Mouse (Mus musculus): ENCODE measurements around the gene Adamts14. TPM values are rescaled to one million over a fixed set of nuclear protein-coding genes. Genes with fewer than 3 reads are reported as not detected.

Adamts14 gene
- total RNA-seq (2021) = 1 to 10 TPM; 3.5 to 4.3 TPM
- long read RNA-seq, experiment 1, full-length matches to known transcripts = 1 of 3 reads
- long read RNA-seq, experiment 1, partial matches to known transcripts = 2 of 3 reads
- long read RNA-seq, experiment 1, other reads (novel, unspliced or antisense) = 0 of 3 reads
- long read RNA-seq, experiment 2, full-length matches to known transcripts = 1 of 1 reads
- long read RNA-seq, experiment 2, partial matches to known transcripts = 0 of 1 reads
- long read RNA-seq, experiment 2, other reads (novel, unspliced or antisense) = 0 of 1 reads

DNA sequence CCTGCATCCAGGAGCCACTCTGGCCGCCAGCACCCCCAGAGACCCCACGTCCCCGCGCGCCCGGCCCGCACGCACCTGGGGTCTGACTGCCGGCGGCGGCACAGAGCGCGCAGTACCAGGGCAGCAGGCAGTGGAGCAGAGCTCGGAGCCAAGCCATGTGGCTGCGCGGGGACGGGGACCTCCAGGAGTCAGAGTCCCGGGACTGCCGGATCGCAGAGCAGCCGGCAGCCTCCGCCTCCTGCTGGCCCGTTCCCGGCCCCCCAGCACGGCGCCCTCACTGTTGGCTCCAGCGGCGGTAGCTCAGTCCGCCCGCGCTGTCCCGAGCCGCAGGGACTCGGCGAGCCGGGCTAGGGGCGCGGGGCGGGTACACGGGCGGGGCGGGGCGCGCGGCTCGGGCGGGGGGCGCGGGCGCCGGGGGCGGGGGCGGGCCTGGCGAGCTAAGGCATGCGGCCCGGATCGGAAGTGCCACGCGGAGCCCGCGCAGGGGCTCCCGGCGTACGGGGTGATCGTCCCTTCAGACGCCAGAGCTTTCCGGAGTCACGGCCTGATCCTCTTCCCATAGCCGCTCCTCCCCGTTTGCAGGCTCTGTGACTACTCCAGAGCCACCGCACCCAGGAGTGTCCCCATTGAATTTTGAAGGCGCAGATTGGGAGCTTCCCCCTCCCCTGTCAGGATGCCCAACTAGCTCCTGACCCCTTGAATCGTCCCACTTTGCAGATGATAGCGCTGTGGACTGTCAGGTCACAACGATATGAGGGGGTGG is at the start of gene Adamts14:
TSS of gene Adamts14 (minus strand) at position 358 of the 763 bp plus-strand sequence.
- peak; percentile 65 to 70 for DNase-seq
- intact Hi-C loops (cut with DNase I) = loop anchor here (5.0 kb wide), 1 partner anchor 56 kb away; no protein-coding TSS in a partner anchor

GRCm38 (mm10) chr10:61318527-61318926 is 45.3 kb upstream of the Adamts14 start:
- intact Hi-C loops (cut with DNase I) = loop anchor here (5.0 kb wide), 1 partner anchor 41 kb away; no protein-coding TSS in a partner anchor
- no peak for DNase-seq

DNA sequence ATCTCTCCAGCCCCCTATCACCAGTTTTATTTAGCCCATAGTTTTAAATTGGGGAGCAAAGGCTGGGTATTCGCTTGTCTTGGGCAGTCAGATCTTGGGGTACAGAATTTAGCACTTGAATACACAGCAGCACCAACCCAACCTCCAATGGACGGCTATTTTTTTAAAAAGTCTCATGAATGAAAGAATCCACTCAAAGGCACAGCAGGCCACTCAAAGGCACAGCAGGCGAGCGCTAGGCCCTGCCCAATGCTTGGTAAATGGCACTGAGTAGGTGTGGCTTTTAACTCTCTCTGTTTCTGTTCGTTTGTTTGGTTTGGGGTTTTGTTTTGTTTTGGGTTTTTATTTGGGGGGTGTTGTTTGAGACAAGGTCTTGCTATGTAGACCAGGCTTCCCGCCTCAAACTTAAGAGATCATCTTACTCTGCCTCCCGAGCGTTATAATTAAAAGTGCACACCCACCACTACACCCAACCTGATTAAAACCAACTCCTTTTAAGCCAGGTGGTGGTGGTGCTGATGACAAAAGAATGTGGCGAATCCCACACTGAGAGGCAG is 42.2 kb upstream of the Adamts14 start:
- intact Hi-C loops (cut with DNase I) = loop anchor here (5.0 kb wide), 1 partner anchor 38 kb away; no protein-coding TSS in a partner anchor
- DNase-seq = no peak

DNA sequence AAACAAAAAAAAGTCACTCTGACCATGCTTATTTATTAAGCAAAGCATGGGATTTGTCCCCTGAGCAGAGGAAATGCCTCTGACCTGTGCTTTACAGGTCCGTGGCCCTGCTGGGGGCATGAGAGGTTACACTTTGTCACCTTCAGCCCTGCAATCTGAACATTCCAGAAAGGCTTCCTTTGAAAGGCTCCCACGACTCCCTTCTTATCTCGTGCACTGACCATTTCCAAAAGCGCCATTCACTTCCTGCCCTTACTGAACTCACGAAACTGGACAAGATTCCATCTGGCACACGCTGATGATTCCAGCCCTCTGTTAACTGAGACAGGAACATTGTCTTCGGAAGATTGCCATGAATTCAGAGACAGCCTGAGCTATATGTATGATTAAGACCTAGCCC is 40.5 kb upstream of the Adamts14 start:
- intact Hi-C loops (cut with DNase I) = no loop called here

GRCm38 (mm10) chr10:61312754-61313153 is 39.5 kb upstream of the Adamts14 start:
- DNase-seq = no peak
- intact Hi-C loops (cut with DNase I) = no loop called here

More for the DNA sequence above, 40.5 kb upstream of the Adamts14 start:
- no peak for DNase-seq

DNA sequence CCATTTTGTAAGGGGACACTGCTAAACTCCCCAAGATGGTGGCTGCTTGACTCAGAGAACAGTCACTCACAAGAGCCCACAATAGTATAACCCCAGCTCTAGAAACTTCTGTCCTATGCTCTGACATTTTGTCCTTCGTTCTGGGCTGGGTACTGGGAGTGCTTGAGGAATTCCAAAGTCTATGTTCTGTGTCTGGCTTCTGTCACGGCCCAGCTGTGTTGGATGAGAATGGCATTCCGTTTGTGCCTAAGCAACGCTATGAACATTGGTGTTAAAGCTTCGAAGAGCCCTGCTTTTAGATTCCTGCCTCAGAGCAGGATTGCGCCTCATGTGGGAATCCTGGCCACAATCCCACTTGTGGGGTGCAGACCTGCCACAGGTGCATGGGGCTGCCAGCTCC is 38.9 kb upstream of the Adamts14 start:
- peak in 1 of 2 experiments; percentile 48 for DNase-seq
- intact Hi-C loops (cut with DNase I) = no loop called here

GRCm38 (mm10) chr10:61308706-61309320 is 35.6 kb upstream of the Adamts14 start:
- intact Hi-C loops (cut with DNase I) = no loop called here
- peak in 1 of 2 experiments; percentile 44 for DNase-seq

GRCm38 (mm10) chr10:61305928-61306590 is 32.8 kb upstream of the Adamts14 start:
- DNase-seq = no peak
- intact Hi-C loops (cut with DNase I) = no loop called here

DNA sequence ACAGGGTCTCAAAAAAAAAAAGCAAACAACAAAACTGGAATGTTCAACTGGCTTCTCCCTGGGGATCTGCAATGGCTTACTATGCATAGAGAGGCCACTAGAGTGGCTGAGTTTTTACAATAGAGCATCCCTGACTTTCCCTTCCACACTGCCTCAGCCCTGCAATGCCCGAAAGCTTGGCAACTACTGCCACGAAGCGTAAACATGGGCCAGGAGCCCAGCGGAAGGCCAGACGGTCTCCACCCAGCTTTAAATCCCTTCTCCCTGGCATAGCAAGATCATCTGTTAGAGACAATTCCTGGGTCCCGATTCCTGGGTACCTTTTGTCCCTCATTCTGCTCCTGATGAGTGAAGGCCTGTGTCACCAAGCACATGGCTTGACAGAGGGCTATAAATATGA is 30.8 kb upstream of the Adamts14 start:
- DNase-seq = no peak
- intact Hi-C loops (cut with DNase I) = no loop called here

DNA sequence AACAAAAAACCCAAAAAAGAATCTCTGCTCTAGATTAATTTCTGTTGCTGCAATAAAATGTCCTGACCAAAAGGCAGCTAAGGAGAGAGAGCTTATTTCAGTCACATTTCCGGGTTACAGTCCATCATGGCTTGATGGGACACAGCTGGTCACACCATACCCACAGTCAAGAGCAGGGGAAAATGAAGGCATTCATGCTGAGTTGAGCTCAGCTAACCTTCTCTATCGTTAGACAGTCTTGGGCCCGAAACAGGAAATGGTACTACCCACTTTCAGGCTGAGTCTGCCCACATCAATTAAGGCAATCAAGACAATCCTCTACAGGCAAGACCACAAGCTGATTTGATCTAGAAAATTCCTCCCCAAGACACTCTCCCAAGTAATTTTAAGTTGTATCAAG is 27.8 kb upstream of the Adamts14 start:
- peak in 1 of 2 experiments; percentile 28 for DNase-seq
- intact Hi-C loops (cut with DNase I) = no loop called here

GRCm38 (mm10) chr10:61297477-61297876 is 24.2 kb upstream of the Adamts14 start, which contains the start of gene Prf1:
TSS of gene Prf1 (plus strand) at chr10:61297833.
- intact Hi-C loops (cut with DNase I) = no loop called here
- DNase-seq = no peak

GRCm38 (mm10) chr10:61296713-61297445 is 23.6 kb upstream of the Adamts14 start:
- intact Hi-C loops (cut with DNase I) = no loop called here
- no peak for DNase-seq

- intact Hi-C loops (cut with DNase I) = no loop called here
- DNase-seq = no peak
Measured at GRCm38 (mm10) chr10:61294242-61294641, 21.0 kb upstream of the Adamts14 start.

DNA sequence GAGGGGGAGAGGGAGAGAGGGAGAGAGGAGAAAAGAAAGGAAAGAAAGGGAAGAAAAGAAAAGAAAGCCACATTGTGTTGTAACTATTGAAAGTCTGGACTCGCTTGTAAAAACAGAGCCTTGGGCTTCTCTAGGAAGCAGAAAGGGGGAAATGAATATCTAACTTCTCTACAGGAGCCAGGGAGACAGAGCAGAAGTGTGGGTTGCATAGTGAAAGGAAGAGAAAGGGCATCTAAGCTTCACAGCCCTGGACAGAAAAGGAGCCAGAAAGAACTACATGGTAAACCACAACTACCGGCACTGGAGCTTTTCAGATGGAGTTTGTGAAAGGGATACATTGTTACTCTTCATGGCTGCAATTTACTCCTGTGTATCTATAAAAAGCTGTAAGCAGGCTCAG is 17.2 kb upstream of the Adamts14 start:
- DNase-seq = no peak
- intact Hi-C loops (cut with DNase I) = no loop called here

DNA sequence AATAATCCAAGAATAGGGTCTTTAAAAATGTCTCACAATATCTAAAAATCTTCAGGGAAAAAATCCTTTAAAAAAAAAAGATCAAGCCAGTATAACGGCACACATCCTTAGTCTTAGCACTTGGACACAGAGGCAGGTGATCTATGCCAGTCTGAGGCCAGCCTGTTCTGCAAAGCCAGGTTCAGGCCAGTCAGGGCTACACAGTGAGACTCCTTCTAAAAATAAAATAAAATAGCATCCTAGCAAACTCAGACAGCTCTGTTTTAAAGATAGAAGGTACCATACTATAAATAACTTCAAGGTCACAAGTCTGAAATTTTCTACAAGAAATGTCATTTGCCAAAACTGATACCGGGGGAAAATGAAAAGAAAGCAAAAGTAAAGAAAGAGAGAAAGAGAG is 16.8 kb upstream of the Adamts14 start:
- intact Hi-C loops (cut with DNase I) = no loop called here
- DNase-seq = no peak

DNA sequence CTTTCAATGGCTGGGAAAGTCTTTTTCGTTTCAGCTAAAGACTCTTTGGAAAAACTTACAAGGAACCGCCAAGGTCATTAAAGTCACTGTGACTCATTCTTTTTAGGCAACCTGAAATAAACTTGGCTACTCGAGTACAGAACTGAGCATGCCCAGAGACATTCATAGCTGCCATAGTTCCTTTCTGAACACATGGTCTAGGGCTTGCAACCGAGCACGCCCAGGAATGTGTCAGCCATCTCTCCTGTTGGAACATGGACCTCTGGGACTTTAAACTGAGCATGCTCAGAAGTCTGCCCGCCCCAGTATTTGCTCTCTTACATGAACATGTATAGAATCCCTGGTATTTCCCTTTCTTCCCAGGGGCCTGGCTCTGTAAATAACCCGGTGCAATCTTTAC is 13.0 kb upstream of the Adamts14 start:
- no peak for DNase-seq
- intact Hi-C loops (cut with DNase I) = no loop called here

GRCm38 (mm10) chr10:61285271-61285670 is 12.0 kb upstream of the Adamts14 start:
- peak; percentile 69 to 76 for DNase-seq
- intact Hi-C loops (cut with DNase I) = no loop called here

DNA sequence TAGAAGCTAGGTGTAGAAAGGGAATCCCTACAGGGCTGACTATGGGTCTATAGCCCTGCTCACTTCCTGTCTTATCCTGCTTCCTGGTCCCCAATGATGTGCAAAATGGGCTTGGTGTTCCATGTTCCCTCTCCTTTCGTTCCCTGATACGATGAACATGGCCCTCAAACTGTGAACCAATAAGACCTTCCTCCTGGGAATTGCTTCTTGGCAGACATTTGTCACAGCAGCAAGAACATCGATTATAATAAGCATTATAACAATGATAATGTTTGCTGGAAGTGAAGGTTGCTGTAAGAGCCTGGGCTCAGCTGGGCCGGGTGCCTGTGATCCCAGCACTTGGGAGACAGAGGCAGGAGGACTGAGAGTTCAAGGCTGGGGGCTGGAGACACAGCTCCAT is 11.1 kb upstream of the Adamts14 start:
- intact Hi-C loops (cut with DNase I) = no loop called here
- DNase-seq = no peak

DNA sequence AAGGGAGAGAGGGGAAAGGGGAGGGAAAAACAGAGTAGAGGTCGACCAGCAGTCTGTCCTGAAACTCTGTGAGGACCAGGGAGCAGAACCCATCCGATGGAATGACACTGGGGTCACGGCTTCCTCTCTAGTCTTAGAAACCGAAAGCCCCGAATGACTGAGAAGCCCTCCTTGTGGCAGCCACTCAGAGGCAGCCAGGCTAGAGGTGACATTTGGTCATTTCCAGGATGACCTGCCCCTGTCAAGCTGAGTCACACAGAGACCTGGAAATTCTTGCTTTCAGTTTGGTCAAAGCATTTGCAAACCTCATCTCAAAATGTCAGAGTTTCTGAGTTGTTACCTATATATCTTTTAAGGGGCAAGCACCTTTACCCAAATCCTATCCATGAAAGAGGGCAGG is 7.9 kb upstream of the Adamts14 start:
- intact Hi-C loops (cut with DNase I) = no loop called here
- no peak for DNase-seq
